Mouse (Mus musculus): Measurements from ENCODE around the gene Egln1. TPM values are rescaled to one million over a fixed set of nuclear protein-coding genes. Genes with fewer than 3 reads are reported as not detected.

The Egln1 gene
- polyA plus RNA-seq, 1 experiment: 59.4 TPM

DNA sequence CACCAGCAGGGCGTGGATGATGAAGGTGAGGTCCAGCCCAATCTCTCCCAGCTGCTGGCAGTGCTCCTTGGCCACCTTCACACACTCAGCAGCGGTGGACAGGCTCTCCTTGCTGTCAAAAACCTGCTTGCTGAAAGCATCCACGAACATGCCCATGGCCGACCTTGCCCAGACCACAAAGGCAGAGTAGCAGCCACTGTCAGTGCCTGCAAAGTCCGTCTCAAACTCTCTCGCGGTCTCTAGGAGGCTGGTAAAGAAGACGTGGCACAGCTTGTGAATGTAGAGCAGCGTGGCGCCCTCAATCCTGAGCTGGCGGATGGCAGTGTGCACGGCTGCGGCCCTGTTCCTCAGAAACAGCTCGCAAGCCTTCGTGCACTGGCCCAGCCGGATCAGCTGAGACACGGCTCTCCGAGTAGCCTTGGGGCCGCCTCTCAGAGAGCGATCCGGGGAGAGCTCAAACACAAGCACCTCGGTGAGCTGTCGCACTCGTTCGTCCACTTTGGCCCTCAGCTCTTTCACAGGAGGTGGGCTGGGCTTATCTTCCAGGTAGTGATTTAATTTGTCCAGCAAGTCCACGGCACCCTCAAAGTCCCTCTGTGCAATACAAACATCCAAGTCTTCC lies 53.0 kb downstream of the Egln1 start:
- Histone ChIP-seq H3K4me1 (ENCODE audit: control insufficient read depth, insufficient read depth, low read length) (peaks cover 12% of the 10 kb centered on the region), H3K4me3 (ENCODE audit: insufficient read depth, low read length) (peak overlapping the region; percentile 92), H3K27ac (ENCODE audit: insufficient read depth, low read length) (no peak overlapping the region)
- TF ChIP-seq POLR2A (IDR thresholded peaks at IDR 0.05; ENCODE audit: extremely low read depth, insufficient read depth, low read length): no peak

DNA sequence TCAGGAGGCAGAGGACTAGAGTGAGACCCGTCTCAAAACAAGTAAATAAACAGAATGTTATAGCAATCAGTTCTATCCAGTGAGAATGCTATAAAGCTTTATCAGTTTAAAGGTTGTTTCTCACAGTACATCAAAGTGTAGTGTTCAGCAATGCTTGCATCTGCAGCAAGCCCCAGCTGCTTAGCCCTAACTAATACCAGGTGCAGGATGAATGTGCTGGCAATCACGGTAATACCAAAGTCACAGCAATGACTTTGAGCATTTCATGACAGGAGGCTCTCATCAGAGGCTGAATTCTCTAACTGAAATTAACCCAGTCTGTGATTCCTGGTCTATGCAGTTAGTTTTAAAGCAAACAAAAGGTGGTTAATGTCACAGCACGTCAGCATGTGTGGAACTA lies 56.5 kb downstream of the Egln1 start:
- no peak overlapping the region for H3K27ac ChIP-seq (ENCODE audit: insufficient read depth, low read length)

DNA sequence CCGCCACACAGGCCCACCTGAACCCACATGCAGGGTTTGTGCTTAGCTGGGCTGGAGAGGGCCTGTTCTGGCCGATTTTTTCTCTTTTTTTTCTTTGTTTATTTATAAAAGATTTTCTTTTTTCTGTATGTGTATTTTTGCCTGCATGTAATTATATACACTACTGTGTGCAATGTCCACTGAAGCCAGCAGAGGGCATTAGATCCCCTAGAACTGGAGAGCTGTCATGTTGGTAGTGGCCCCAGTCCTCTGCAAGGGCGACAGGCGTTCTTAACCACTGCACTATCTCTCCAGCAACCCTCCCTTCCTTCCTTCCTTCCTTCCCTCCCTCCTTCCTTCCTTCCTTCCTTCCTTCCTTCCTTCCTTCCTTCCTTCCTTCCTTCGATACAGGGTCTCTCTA lies 60.7 kb downstream of the Egln1 start:
- no peak overlapping the region for H3K27ac ChIP-seq (ENCODE audit: insufficient read depth, low read length)
- no peak overlapping the region for H3K4me3 ChIP-seq (ENCODE audit: insufficient read depth, low read length)
- TF ChIP-seq CTCF (IDR thresholded peaks at IDR 0.05; ENCODE audit: extremely low read depth, insufficient read depth, low read length): no peak
- TF ChIP-seq POLR2A (IDR thresholded peaks at IDR 0.05; ENCODE audit: extremely low read depth, insufficient read depth, low read length): no peak
- no peaks in the 10 kb centered on the region for H3K4me1 ChIP-seq (ENCODE audit: control insufficient read depth, insufficient read depth, low read length)

More for the DNA sequence above, 56.5 kb downstream of the Egln1 start:
- H3K4me1 ChIP-seq (ENCODE audit: control insufficient read depth, insufficient read depth, low read length): peaks cover 9% of the 10 kb centered on the region
- no peak for TF ChIP-seq CTCF (IDR thresholded peaks at IDR 0.05; ENCODE audit: extremely low read depth, insufficient read depth, low read length)
- H3K4me3 ChIP-seq (ENCODE audit: insufficient read depth, low read length): no peak overlapping the region

DNA sequence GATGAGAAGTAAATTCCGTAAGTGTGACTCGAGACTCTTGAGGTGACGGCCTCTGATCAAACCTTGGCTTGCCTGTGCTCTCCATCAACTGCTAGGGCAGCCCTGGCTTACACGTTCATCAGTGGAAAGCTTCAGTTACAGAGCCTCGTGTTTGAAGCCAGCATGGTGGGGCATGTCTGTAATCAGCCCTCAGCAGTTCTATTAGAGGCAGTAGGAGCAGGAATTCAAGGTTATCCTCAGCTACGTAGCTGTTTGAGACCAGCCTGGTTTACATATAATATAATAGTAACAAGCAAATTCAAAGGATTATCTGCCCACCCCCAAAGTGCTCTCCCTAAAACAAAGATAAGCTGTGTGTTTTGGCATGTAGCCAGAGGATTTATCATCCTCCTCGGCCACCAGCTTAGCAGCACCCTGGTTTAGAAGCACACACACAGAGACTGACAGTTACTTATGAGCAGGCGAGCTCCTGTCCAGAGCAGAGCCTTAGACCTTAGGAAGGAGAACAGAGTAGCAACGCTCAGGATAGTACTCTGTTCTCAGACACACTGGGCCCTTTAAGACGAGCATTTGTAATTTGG lies 70.1 kb downstream of the Egln1 start:
- H3K4me3 ChIP-seq (ENCODE audit: insufficient read depth, low read length): no peak overlapping the region
- no peak for TF ChIP-seq POLR2A (IDR thresholded peaks at IDR 0.05; ENCODE audit: extremely low read depth, insufficient read depth, low read length)
- no peak for TF ChIP-seq CTCF (IDR thresholded peaks at IDR 0.05; ENCODE audit: extremely low read depth, insufficient read depth, low read length)
- no peaks in the 10 kb centered on the region for H3K4me1 ChIP-seq (ENCODE audit: control insufficient read depth, insufficient read depth, low read length)
- H3K27ac ChIP-seq (ENCODE audit: insufficient read depth, low read length): no peak overlapping the region

DNA sequence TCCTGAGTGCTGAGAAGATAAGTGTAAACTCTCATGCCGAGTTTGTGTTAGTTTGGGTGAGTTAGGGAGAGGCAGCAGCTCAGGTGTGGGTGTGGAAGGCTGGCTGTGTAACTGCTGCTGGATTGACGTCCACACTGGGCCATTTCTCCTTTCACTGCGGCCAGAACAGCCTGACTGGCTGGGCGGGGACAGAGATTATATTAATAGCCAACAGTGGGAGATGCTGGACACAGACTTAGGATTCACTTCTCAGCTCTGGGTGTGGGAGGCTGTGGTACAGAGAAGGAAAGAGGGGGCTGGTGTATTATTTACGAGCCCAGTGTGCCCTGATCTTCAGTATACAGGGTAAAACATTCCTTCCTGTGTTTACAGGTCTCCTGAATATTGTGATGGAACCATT lies 71.0 kb downstream of the Egln1 start:
- TF ChIP-seq CTCF (IDR thresholded peaks at IDR 0.05; ENCODE audit: extremely low read depth, insufficient read depth, low read length): no peak
- TF ChIP-seq POLR2A (IDR thresholded peaks at IDR 0.05; ENCODE audit: extremely low read depth, insufficient read depth, low read length): no peak
- no peaks in the 10 kb centered on the region for H3K4me1 ChIP-seq (ENCODE audit: control insufficient read depth, insufficient read depth, low read length)
- H3K27ac ChIP-seq (ENCODE audit: insufficient read depth, low read length): no peak overlapping the region
- H3K4me3 ChIP-seq (ENCODE audit: insufficient read depth, low read length): no peak overlapping the region

DNA sequence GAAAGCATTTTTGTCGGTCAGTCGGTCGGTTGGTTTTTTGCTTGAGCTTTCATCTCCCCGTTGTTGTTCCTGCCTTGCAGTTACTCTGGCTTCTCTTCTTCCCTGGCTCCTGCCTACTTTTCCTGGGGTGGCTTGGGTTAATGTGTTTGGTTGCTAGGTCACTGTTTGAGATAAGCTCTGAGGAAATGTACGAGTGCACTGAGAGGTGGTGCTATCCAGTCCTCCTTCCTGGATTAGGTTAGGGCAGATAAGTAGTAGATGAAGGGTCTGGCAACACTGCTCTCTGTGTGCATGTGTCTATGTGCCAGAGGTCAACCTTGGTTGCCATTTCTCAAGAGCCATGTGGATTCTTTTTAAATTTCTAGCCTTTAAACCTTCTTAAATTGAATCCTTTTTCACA lies 76.4 kb downstream of the Egln1 start:
- TF ChIP-seq CTCF (IDR thresholded peaks at IDR 0.05; ENCODE audit: extremely low read depth, insufficient read depth, low read length): no peak
- TF ChIP-seq POLR2A (IDR thresholded peaks at IDR 0.05; ENCODE audit: extremely low read depth, insufficient read depth, low read length): no peak
- Histone ChIP-seq H3K4me3 (ENCODE audit: insufficient read depth, low read length) (no peak overlapping the region), H3K4me1 (ENCODE audit: control insufficient read depth, insufficient read depth, low read length) (no peaks in the 10 kb centered on the region), H3K27ac (ENCODE audit: insufficient read depth, low read length) (no peak overlapping the region)

DNA sequence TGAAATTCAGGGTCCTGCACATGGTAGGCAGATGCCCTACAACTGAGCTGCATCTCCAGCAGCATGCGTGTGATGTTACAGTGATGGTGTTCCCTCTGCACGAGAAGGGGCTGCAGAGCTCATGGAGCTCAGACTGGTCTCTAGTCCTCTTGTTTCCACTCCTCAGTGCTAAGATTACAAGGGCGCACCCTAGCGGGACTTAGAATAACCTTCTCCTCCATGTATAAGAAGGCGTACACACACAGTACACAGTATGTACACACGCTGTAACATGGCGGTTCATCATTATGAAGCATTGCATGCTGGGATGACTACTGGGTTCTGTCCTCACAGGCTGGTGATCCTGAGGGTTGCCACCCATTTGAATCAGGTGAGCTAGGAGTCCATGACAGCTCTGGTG lies 77.0 kb downstream of the Egln1 start:
- H3K27ac ChIP-seq (ENCODE audit: insufficient read depth, low read length): no peak overlapping the region
- TF ChIP-seq CTCF (IDR thresholded peaks at IDR 0.05; ENCODE audit: extremely low read depth, insufficient read depth, low read length): no peak
- H3K4me1 ChIP-seq (ENCODE audit: control insufficient read depth, insufficient read depth, low read length): no peaks in the 10 kb centered on the region
- no peak overlapping the region for H3K4me3 ChIP-seq (ENCODE audit: insufficient read depth, low read length)

DNA sequence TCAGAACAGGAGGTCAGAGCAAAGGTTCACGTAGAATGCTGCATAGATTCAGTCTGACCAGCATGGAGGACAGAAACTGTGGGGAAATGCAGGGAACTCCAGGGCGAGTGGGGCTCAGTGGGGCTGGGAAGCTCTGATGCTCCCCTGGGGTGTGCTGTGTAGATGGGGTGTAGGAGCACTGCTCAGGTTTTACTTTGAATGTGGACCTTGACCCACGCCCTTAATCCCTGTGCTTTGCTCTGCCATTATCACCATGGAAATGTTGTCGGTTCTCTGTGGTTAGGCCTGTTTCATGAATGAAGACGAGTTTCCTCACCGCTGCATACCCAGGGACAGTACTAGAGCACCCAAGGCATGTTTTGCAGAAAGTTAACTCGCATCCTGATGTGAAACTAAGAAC lies 77.7 kb downstream of the Egln1 start:
- Histone ChIP-seq H3K4me1 (ENCODE audit: control insufficient read depth, insufficient read depth, low read length) (no peaks in the 10 kb centered on the region), H3K4me3 (ENCODE audit: insufficient read depth, low read length) (no peak overlapping the region), H3K27ac (ENCODE audit: insufficient read depth, low read length) (no peak overlapping the region)
- TF ChIP-seq POLR2A (IDR thresholded peaks at IDR 0.05; ENCODE audit: extremely low read depth, insufficient read depth, low read length): no peak
- no peak for TF ChIP-seq CTCF (IDR thresholded peaks at IDR 0.05; ENCODE audit: extremely low read depth, insufficient read depth, low read length)

DNA sequence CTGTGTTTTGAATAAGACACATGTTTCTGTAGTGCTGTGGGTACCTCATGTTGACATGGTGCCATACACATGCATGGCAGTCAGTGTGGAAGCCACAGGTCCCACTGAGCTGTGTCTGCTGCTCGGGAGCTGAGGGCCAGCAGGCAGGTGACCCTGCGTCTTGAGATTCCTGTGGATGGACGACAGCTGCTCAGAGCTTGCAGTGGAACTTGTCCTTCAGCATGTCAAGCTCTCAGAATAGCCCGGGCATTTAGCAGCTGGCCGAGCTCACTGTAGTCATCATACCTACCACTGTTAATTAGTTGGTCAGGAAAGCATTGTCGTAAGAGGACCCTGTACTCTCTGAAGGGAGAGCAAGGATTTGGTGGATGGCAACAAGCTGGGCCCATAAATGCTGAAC lies 79.4 kb downstream of the Egln1 start:
- TF ChIP-seq POLR2A (IDR thresholded peaks at IDR 0.05; ENCODE audit: extremely low read depth, insufficient read depth, low read length) (no peak), CTCF (IDR thresholded peaks at IDR 0.05; ENCODE audit: extremely low read depth, insufficient read depth, low read length) (no peak)
- Histone ChIP-seq H3K27ac (ENCODE audit: insufficient read depth, low read length) (no peak overlapping the region), H3K4me1 (ENCODE audit: control insufficient read depth, insufficient read depth, low read length) (no peaks in the 10 kb centered on the region), H3K4me3 (ENCODE audit: insufficient read depth, low read length) (no peak overlapping the region)

DNA sequence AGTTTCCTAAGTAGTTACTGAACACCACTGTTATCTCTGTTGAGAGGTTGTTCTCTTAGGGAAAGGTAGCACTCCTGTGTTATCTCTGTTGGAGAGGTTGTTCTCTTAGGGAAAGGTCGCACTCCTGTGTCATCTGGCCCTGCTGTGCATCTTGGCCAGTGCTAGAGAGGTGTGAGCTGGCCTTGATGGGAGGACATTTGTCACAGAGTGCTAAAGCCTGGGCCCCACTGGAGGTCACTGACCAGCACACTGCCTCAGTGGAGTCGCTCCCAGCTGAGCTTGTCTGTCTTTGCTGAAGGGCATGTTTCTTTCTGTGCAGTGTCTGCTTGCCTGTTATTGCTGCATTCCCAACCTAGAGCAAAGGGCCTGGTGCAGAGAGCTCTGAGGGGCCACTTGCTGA lies 82.0 kb downstream of the Egln1 start:
- Histone ChIP-seq H3K4me1 (ENCODE audit: control insufficient read depth, insufficient read depth, low read length) (peaks cover 3% of the 10 kb centered on the region), H3K27ac (ENCODE audit: insufficient read depth, low read length) (no peak overlapping the region), H3K4me3 (ENCODE audit: insufficient read depth, low read length) (no peak overlapping the region)
- TF ChIP-seq CTCF (IDR thresholded peaks at IDR 0.05; ENCODE audit: extremely low read depth, insufficient read depth, low read length): no peak
- TF ChIP-seq POLR2A (IDR thresholded peaks at IDR 0.05; ENCODE audit: extremely low read depth, insufficient read depth, low read length): no peak

All from cortical plate, adult 2 months (tissue).